8 mouse cellular contexts compared by ENCODE assay signal in genomic region chr1:61967124-61967523, GRCm38 (mm10).
DNase-seq lines count a peak whose midpoint lies in the region; ATAC-seq and TF ChIP-seq lines count a peak whose summit lies in the region.

No protein-coding gene starts in this region.

- H3K27me3 ChIP-seq in kidney, adult 2 months (replicated peaks; ENCODE audit: control insufficient read depth, insufficient read depth, low read length): no peaks in the 10 kb centered on the region
- H3K27me3 ChIP-seq in heart, embryonic 11.5 days (ENCODE audit: control insufficient read depth, insufficient read depth, low read length): no peaks in the 10 kb centered on the region

- peak; percentile 37 for TF ChIP-seq CTCF in kidney, adult 2 months (conservative IDR thresholded peaks at IDR 0.05; ENCODE audit: insufficient read depth, insufficient read length, low read depth, low read length)

- DNase-seq in kidney, adult 2 months: peak; percentile 8
- no peak for DNase-seq in kidney, adult 11 months
- peak; percentile 6 for DNase-seq in 416B (ENCODE audit: low read depth)
- peak; percentile 8 for DNase-seq in MN1 (ENCODE audit: low spot score)
- DNase-seq in induced T-regulatory cell, adult 2 months (ENCODE audit: low read depth): peak; percentile 41
- no peak for DNase-seq in layer of hippocampus, adult 9-10 months (ENCODE audit: low spot score)
- DNase-seq in kidney, postnatal 14 days: no peak

- no peaks in the 10 kb centered on the region for H3K9me3 ChIP-seq in heart, embryonic 11.5 days (replicated peaks; ENCODE audit: control insufficient read depth, low read length)

- H3K4me3 ChIP-seq in kidney, adult 2 months (ENCODE audit: insufficient read depth, low read depth, low read length): no peak overlapping the region
- H3K4me3 ChIP-seq in heart, embryonic 11.5 days (ENCODE audit: low read depth, low read length): no peak overlapping the region

- no peak for TF ChIP-seq POLR2A in kidney, adult 2 months (IDR thresholded peaks at IDR 0.05; ENCODE audit: low read depth, low read length)

- no peaks in the 10 kb centered on the region; the same call in 1 of the 2 replicates for H3K4me1 ChIP-seq in kidney, adult 2 months (ENCODE audit: control insufficient read depth, insufficient read depth, low read length)
- H3K4me1 ChIP-seq in heart, embryonic 11.5 days (ENCODE audit: control insufficient read depth, insufficient read depth, low read length): no peaks in the 10 kb centered on the region

- H3K9ac ChIP-seq in heart, embryonic 11.5 days (ENCODE audit: low read depth, low read length): no peak overlapping the region

- no peak overlapping the region for H3K4me2 ChIP-seq in heart, embryonic 11.5 days

- no peak overlapping the region for H3K27ac ChIP-seq in kidney, adult 2 months (ENCODE audit: insufficient read depth, low read depth, low read length)
- no peak overlapping the region for H3K27ac ChIP-seq in heart, embryonic 11.5 days (ENCODE audit: low read depth, low read length)

- no peaks in the 10 kb centered on the region for H3K36me3 ChIP-seq in kidney, adult 2 months (ENCODE audit: control insufficient read depth, insufficient read depth, low read length)
- no peaks in the 10 kb centered on the region for H3K36me3 ChIP-seq in heart, embryonic 11.5 days (ENCODE audit: control insufficient read depth, insufficient read depth, low read length)

- 74% methylated on average over 3 of the region's 3 CpGs for WGBS in kidney, adult 2 months
- WGBS in heart, embryonic 11.5 days (ENCODE audit: insufficient replicate concordance): 62% methylated on average over 3 of the region's 3 CpGs

- no peak for ATAC-seq in heart, embryonic 11.5 days (replicated peaks; ENCODE audit: insufficient number of reproducible peaks, low FRiP score, low TSS enrichment)

Comparison
In these comparisons a context has a peak if more than half of its experiments do, and no peak if none do; other contexts are left out.
1. DNase-seq: peak in kidney, adult 2 months (single experiment), 416B (single experiment), MN1 (single experiment) and induced T-regulatory cell, adult 2 months (single experiment); none in kidney, adult 11 months (single experiment), layer of hippocampus, adult 9-10 months (single experiment) and kidney, postnatal 14 days (single experiment).